Mouse (Mus musculus): Measurements from ENCODE around the gene Kcnh4. TPM values are rescaled to one million over a fixed set of nuclear protein-coding genes. Genes with fewer than 3 reads are reported as not detected.

The Kcnh4 gene
- polyA plus RNA-seq (2014; fragmentation: Nextera tagmentation; extraction: Ambion mirVana): 0.41 and 0.64 TPM in 2 replicates

- under 1% methylated on average over 17 of the region's 51 CpGs for WGBS
- Histone ChIP-seq H3K9me3 (ENCODE audit: control insufficient read depth, low read length) (no peaks in the 10 kb centered on the region), H3K36me3 (ENCODE audit: control insufficient read depth, insufficient read depth, low read length) (no peaks in the 10 kb centered on the region), H3K4me1 (ENCODE audit: control insufficient read depth, insufficient read depth, low read length) (0 out of 2 replicates have a peak, but pooled peaks cover 6% of the 10 kb centered on the region), H3K9ac (ENCODE audit: low read depth, low read length) (no peak within 1 kb of the TSS), H3K27ac (replicated peaks; ENCODE audit: low read depth, low read length) (no peak within 1 kb of the TSS), H3K27me3 (replicated peaks; ENCODE audit: control insufficient read depth, insufficient read depth, low read length) (peaks cover 43% of the 10 kb centered on the region), H3K4me3 (ENCODE audit: low read depth, low read length) (peak within 1 kb of the TSS; percentile 33), H3K4me2 (ENCODE audit: low read depth, low read length) (peak within 1 kb of the TSS; percentile 53)
- DNase-seq (ENCODE audit: low spot score) (peak; percentile 71), ATAC-seq (ENCODE audit: low read depth) (peak; percentile 56)
These were observed at the start of gene Kcnh4 for GRCm38 (mm10) chr11:100759611-100760233. Gene Kcnh4 (minus strand): TSS chr11:100759942.

DNA sequence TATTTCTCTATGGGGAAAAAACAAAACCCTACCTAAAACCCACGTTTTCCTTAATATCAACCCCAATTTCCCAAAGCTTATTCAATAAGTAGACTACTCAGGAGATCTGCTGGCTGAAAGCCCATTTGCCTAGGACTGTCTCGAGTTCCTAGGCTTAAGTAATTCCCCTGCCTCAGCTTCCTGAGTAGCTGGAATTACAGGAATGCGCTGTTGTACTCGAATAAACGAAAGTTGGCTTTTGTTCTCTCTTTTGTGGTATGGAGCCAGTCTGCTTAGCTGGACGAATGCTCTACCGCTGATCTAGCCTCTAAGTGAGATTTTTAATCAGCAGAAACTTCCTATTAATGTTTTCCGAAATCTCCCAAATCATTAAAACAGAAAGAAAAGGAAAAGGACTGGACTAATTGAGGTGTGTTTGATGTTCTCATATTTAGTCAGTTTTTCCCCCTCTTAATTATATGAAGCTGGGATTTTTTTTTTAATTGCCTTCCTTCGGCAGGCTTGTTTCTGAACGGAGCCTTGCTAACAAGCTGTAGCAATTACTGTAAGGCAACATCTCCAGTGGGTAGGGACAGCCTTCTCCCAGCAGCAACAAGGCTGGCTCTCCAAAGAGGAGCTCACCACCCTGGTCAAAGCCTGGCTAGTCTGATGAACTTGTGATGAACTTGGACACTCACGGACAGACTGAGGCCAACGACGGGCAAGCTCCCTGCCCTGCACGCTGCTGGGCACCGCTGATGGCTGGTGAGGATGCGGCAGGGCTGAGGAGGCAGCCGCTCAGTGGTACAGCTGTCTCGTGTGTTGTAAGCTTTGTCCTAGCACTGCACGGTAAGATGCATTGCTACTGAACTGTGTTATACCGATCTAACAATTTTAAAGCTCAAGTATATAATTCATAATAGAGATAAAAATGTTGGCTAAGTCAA, 46.9 kb upstream of the Kcnh4 start:
- no peak overlapping the region for H3K4me3 ChIP-seq (ENCODE audit: low read depth, low read length)
- peaks cover 45% of the 10 kb centered on the region for H3K36me3 ChIP-seq (ENCODE audit: control insufficient read depth, insufficient read depth, low read length)
- no peaks in the 10 kb centered on the region for H3K27me3 ChIP-seq (replicated peaks; ENCODE audit: control insufficient read depth, insufficient read depth, low read length)
- no peak for ATAC-seq (ENCODE audit: low read depth)
- no peak overlapping the region for H3K4me2 ChIP-seq (ENCODE audit: low read depth, low read length)
- peaks cover 7% of the 10 kb centered on the region; the same call in 1 of the 2 replicates for H3K4me1 ChIP-seq (ENCODE audit: control insufficient read depth, insufficient read depth, low read length)
- H3K9ac ChIP-seq (ENCODE audit: low read depth, low read length): no peak overlapping the region
- no peak overlapping the region for H3K27ac ChIP-seq (replicated peaks; ENCODE audit: low read depth, low read length)
- H3K9me3 ChIP-seq (ENCODE audit: control insufficient read depth, low read length): no peaks in the 10 kb centered on the region
- DNase-seq (ENCODE audit: low spot score): peak; percentile 65
- WGBS: 65% methylated on average over 20 of the region's 20 CpGs

GRCm38 (mm10) chr11:100805535-100805934, 45.8 kb upstream of the Kcnh4 start:
- H3K27ac ChIP-seq (replicated peaks; ENCODE audit: low read depth, low read length): no peak overlapping the region
- 70% methylated on average over 7 of the region's 7 CpGs for WGBS
- no peaks in the 10 kb centered on the region for H3K9me3 ChIP-seq (ENCODE audit: control insufficient read depth, low read length)
- DNase-seq (ENCODE audit: low spot score) (peak; percentile 51), ATAC-seq (ENCODE audit: low read depth) (no peak; the same call in 1 of the 2 replicates)
- peaks cover 5% of the 10 kb centered on the region; the same call in 1 of the 2 replicates for H3K4me1 ChIP-seq (ENCODE audit: control insufficient read depth, insufficient read depth, low read length)
- H3K36me3 ChIP-seq (ENCODE audit: control insufficient read depth, insufficient read depth, low read length): peaks cover 54% of the 10 kb centered on the region
- no peak overlapping the region for H3K4me2 ChIP-seq (ENCODE audit: low read depth, low read length)
- no peaks in the 10 kb centered on the region for H3K27me3 ChIP-seq (replicated peaks; ENCODE audit: control insufficient read depth, insufficient read depth, low read length)
- H3K4me3 ChIP-seq (ENCODE audit: low read depth, low read length): no peak overlapping the region
- H3K9ac ChIP-seq (ENCODE audit: low read depth, low read length): no peak overlapping the region

GRCm38 (mm10) chr11:100804409-100804808, 44.7 kb upstream of the Kcnh4 start:
- ATAC-seq (ENCODE audit: low read depth) (no peak), DNase-seq (ENCODE audit: low spot score) (no peak)
- H3K36me3 ChIP-seq (ENCODE audit: control insufficient read depth, insufficient read depth, low read length): peaks cover 62% of the 10 kb centered on the region
- H3K27me3 ChIP-seq (replicated peaks; ENCODE audit: control insufficient read depth, insufficient read depth, low read length): no peaks in the 10 kb centered on the region
- H3K9ac ChIP-seq (ENCODE audit: low read depth, low read length): no peak overlapping the region
- no peak overlapping the region for H3K27ac ChIP-seq (replicated peaks; ENCODE audit: low read depth, low read length)
- no peak overlapping the region for H3K4me3 ChIP-seq (ENCODE audit: low read depth, low read length)
- H3K9me3 ChIP-seq (ENCODE audit: control insufficient read depth, low read length): no peaks in the 10 kb centered on the region
- no peaks in the 10 kb centered on the region for H3K4me1 ChIP-seq (ENCODE audit: control insufficient read depth, insufficient read depth, low read length)
- no peak overlapping the region for H3K4me2 ChIP-seq (ENCODE audit: low read depth, low read length)
- WGBS: 86% methylated on average over 10 of the region's 10 CpGs

- H3K36me3 ChIP-seq (ENCODE audit: control insufficient read depth, insufficient read depth, low read length): peaks cover 67% of the 10 kb centered on the region
- H3K4me2 ChIP-seq (ENCODE audit: low read depth, low read length): no peak overlapping the region
These were observed 39.7 kb upstream of the Kcnh4 start for GRCm38 (mm10) chr11:100799426-100799825.

GRCm38 (mm10) chr11:100796585-100796984, 36.8 kb upstream of the Kcnh4 start:
- H3K27ac ChIP-seq (replicated peaks; ENCODE audit: low read depth, low read length): no peak overlapping the region
- DNase-seq (ENCODE audit: low spot score): no peak
- no peaks in the 10 kb centered on the region for H3K9me3 ChIP-seq (ENCODE audit: control insufficient read depth, low read length)
- H3K4me3 ChIP-seq (ENCODE audit: low read depth, low read length): no peak overlapping the region
- 74% methylated on average over 8 of the region's 8 CpGs for WGBS
- H3K36me3 ChIP-seq (ENCODE audit: control insufficient read depth, insufficient read depth, low read length): peaks cover 50% of the 10 kb centered on the region
- ATAC-seq (ENCODE audit: low read depth): no peak
- no peak overlapping the region for H3K9ac ChIP-seq (ENCODE audit: low read depth, low read length)
- H3K4me1 ChIP-seq (ENCODE audit: control insufficient read depth, insufficient read depth, low read length): no peaks in the 10 kb centered on the region
- H3K27me3 ChIP-seq (replicated peaks; ENCODE audit: control insufficient read depth, insufficient read depth, low read length): no peaks in the 10 kb centered on the region
- no peak overlapping the region for H3K4me2 ChIP-seq (ENCODE audit: low read depth, low read length)

More at GRCm38 (mm10) chr11:100799426-100799825, 39.7 kb upstream of the Kcnh4 start:
- H3K4me1 ChIP-seq (ENCODE audit: control insufficient read depth, insufficient read depth, low read length): no peaks in the 10 kb centered on the region
- no peaks in the 10 kb centered on the region for H3K9me3 ChIP-seq (ENCODE audit: control insufficient read depth, low read length)
- H3K9ac ChIP-seq (ENCODE audit: low read depth, low read length): no peak overlapping the region
- H3K27ac ChIP-seq (replicated peaks; ENCODE audit: low read depth, low read length): no peak overlapping the region
- H3K27me3 ChIP-seq (replicated peaks; ENCODE audit: control insufficient read depth, insufficient read depth, low read length): no peaks in the 10 kb centered on the region
- no peak overlapping the region for H3K4me3 ChIP-seq (ENCODE audit: low read depth, low read length)
- no peak for DNase-seq (ENCODE audit: low spot score)
- WGBS: 80% methylated on average over 5 of the region's 5 CpGs
- ATAC-seq (ENCODE audit: low read depth): no peak

- WGBS: 97% methylated on average over 2 of the region's 2 CpGs
- no peak for ATAC-seq (ENCODE audit: low read depth)
- H3K4me2 ChIP-seq (ENCODE audit: low read depth, low read length): no peak overlapping the region
These were observed 35.6 kb upstream of the Kcnh4 start for GRCm38 (mm10) chr11:100795386-100795785.

GRCm38 (mm10) chr11:100791457-100792049, 31.8 kb upstream of the Kcnh4 start:
- H3K9me3 ChIP-seq (ENCODE audit: control insufficient read depth, low read length): no peaks in the 10 kb centered on the region
- H3K4me2 ChIP-seq (ENCODE audit: low read depth, low read length): no peak overlapping the region
- peaks cover 47% of the 10 kb centered on the region for H3K36me3 ChIP-seq (ENCODE audit: control insufficient read depth, insufficient read depth, low read length)
- no peak overlapping the region for H3K27ac ChIP-seq (replicated peaks; ENCODE audit: low read depth, low read length)
- ATAC-seq (ENCODE audit: low read depth) (no peak), DNase-seq (ENCODE audit: low spot score) (peak; percentile 44)
- H3K4me1 ChIP-seq (ENCODE audit: control insufficient read depth, insufficient read depth, low read length): no peaks in the 10 kb centered on the region
- WGBS: 76% methylated on average over 2 of the region's 2 CpGs
- no peak overlapping the region for H3K4me3 ChIP-seq (ENCODE audit: low read depth, low read length)
- H3K27me3 ChIP-seq (replicated peaks; ENCODE audit: control insufficient read depth, insufficient read depth, low read length): no peaks in the 10 kb centered on the region
- no peak overlapping the region for H3K9ac ChIP-seq (ENCODE audit: low read depth, low read length)

More at GRCm38 (mm10) chr11:100795386-100795785, 35.6 kb upstream of the Kcnh4 start:
- no peaks in the 10 kb centered on the region for H3K4me1 ChIP-seq (ENCODE audit: control insufficient read depth, insufficient read depth, low read length)
- H3K27me3 ChIP-seq (replicated peaks; ENCODE audit: control insufficient read depth, insufficient read depth, low read length): no peaks in the 10 kb centered on the region
- H3K4me3 ChIP-seq (ENCODE audit: low read depth, low read length): no peak overlapping the region
- H3K36me3 ChIP-seq (ENCODE audit: control insufficient read depth, insufficient read depth, low read length): peaks cover 46% of the 10 kb centered on the region
- no peak overlapping the region for H3K9ac ChIP-seq (ENCODE audit: low read depth, low read length)
- DNase-seq (ENCODE audit: low spot score): no peak
- no peaks in the 10 kb centered on the region for H3K9me3 ChIP-seq (ENCODE audit: control insufficient read depth, low read length)
- H3K27ac ChIP-seq (replicated peaks; ENCODE audit: low read depth, low read length): no peak overlapping the region
